Mouse (Mus musculus) neural tube, embryonic 12.5 days (tissue): ENCODE measurements around the gene Map2k2. TPM values are rescaled to one million over a fixed set of nuclear protein-coding genes. Genes with fewer than 3 reads are reported as not detected.

ENCODE experiments used
- ATAC-seq: fragments of 200-750 bp; cut with Nextera tagmentation; 2 replicates; pipeline ENCODE4 v1.8.0; 2017; ENCODE audit warnings: low read depth, mild to moderate bottlenecking, moderate TSS enrichment, moderate library complexity; ENCODE audit not compliant: low FRiP score
- H3K27ac ChIP-seq: fragments of 300-500 bp; sonication (generic); 2 replicates; pipeline ENCODE4 v1.5.1; 2016
- H3K27me3 ChIP-seq: fragments of 300-500 bp; sonication (generic); replicated peaks from 2 replicates; pipeline ENCODE4 v1.6.1; 2016; ENCODE audit warnings: mild to moderate bottlenecking
- H3K36me3 ChIP-seq: fragments of 300-500 bp; sonication (generic); 2 replicates; pipeline ENCODE4 v1.6.1; 2016; ENCODE audit warnings: mild to moderate bottlenecking
- H3K4me1 ChIP-seq: fragments of 300-500 bp; sonication (generic); 2 replicates; pipeline ENCODE4 v1.6.1; 2016
- H3K4me2 ChIP-seq: fragments of 300-500 bp; sonication (generic); replicated peaks from 2 replicates; pipeline ENCODE4 v1.6.1; 2016; ENCODE audit warnings: mild to moderate bottlenecking
- H3K4me3 ChIP-seq: fragments of 300-500 bp; sonication (generic); 2 replicates; pipeline ENCODE4 v1.5.1; 2016
- H3K9ac ChIP-seq: fragments of 300-500 bp; sonication (generic); 2 replicates; pipeline ENCODE4 v1.6.1; 2016; ENCODE audit warnings: mild to moderate bottlenecking
- H3K9me3 ChIP-seq: fragments of 300-500 bp; sonication (generic); 2 replicates; pipeline ENCODE4 v1.6.1; 2016; ENCODE audit warnings: mild to moderate bottlenecking
- WGBS: fragments of 180-500 bp; shearing (Covaris S2); methylation state at CpG from one replicate; pipeline ENCODE4 v1.1.7; 2016; 5-methylcytosine and 5-hydroxymethylcytosine counted together
- polyA plus RNA-seq: library from polyadenylated mRNA; unstranded; fragments of >200 nt; fragmentation: Nextera tagmentation; extraction: Ambion mirVana; gene quantifications from 2 replicates; pipeline ENCODE4 v1.2.1, GENCODE M21; 2016

Gene Map2k2
- polyA plus RNA-seq, 1 experiment from 2014 or later, result 232 TPM

DNA sequence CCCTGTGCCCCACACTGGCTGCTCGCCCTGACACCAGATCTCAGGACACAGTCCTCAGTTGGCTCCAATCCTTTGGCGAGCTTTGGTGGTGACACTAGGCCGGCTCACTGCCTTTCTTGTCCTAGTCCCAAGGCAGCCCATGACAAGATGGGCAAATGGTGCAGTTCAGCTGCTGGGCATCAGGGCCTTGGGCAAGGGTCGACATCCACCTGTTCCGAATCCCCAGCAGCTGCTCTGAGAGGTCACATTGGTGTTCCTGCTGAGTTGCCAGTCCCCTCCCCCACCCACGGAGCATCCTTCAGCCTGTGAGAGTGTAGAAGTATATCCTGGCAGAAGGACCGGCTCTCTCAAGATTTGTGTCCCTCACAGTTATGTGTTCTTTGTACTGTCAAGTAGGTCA is 14.9 kb downstream of the Map2k2 start:
- Histone ChIP-seq H3K4me1 (no peaks in the 10 kb centered on the region), H3K9me3 (no peaks in the 10 kb centered on the region), H3K27ac (no peak overlapping the region), H3K9ac (no peak overlapping the region), H3K36me3 (peaks cover 87% of the 10 kb centered on the region), H3K27me3 (no peaks in the 10 kb centered on the region), H3K4me2 (no peak overlapping the region), H3K4me3 (no peak overlapping the region)
- no peak for ATAC-seq
- 89% methylated on average over 7 of the region's 7 CpGs for WGBS

DNA sequence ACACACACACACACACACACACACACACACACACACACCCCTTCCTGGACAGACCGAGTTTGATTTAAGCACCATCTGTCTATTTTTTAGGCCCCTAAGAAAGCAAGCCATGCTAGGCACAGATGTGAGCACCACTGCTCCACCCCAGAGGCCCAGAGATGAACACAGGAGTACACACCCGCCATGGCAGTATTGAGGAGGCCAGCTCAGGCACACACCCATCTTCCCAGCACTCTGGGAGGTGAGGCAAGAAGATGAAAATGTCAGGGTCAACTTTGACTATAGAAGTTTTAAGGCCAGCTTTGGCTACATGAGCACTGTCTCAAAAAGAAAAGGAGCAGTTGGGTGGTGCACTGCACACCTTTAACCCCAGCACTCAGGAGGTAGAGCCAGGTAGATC is 17.2 kb downstream of the Map2k2 start:
- Histone ChIP-seq H3K4me3 (no peak overlapping the region), H3K9me3 (no peaks in the 10 kb centered on the region), H3K9ac (no peak overlapping the region), H3K4me1 (0 out of 2 replicates have a peak, but pooled peaks cover 3% of the 10 kb centered on the region), H3K27ac (no peak overlapping the region), H3K4me2 (no peak overlapping the region), H3K36me3 (peaks cover 67% of the 10 kb centered on the region), H3K27me3 (peaks cover 3% of the 10 kb centered on the region; the same call in 1 of the 2 replicates)
- WGBS, result 88% methylated on average over 2 of the region's 2 CpGs
- no peak for ATAC-seq

DNA sequence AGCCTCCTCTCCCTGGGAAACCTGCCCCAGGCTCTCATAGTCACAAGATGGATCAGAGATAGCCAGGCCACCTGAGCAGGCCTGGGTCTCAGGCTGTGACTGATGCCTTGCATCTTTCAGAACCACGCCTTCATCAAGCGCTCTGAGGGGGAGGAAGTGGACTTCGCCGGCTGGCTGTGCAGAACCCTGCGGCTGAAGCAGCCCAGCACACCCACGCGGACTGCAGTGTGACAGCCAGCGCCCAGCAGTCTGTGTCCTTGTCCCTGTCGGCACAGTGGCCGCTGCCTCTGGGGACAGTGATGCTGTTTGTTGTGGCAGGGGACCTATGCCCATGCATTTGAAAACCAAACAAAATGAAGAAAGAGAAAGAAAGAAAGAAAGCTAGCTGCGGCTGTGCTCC is 17.8 kb downstream of the Map2k2 start:
- Histone ChIP-seq H3K36me3 (peaks cover 63% of the 10 kb centered on the region), H3K4me1 (0 out of 2 replicates have a peak, but pooled peaks cover 3% of the 10 kb centered on the region), H3K27me3 (peaks cover 5% of the 10 kb centered on the region), H3K9ac (no peak overlapping the region), H3K4me2 (no peak overlapping the region), H3K4me3 (no peak overlapping the region), H3K9me3 (no peaks in the 10 kb centered on the region), H3K27ac (no peak overlapping the region)
- WGBS, result 87% methylated on average over 11 of the region's 11 CpGs
- no peak for ATAC-seq

DNA sequence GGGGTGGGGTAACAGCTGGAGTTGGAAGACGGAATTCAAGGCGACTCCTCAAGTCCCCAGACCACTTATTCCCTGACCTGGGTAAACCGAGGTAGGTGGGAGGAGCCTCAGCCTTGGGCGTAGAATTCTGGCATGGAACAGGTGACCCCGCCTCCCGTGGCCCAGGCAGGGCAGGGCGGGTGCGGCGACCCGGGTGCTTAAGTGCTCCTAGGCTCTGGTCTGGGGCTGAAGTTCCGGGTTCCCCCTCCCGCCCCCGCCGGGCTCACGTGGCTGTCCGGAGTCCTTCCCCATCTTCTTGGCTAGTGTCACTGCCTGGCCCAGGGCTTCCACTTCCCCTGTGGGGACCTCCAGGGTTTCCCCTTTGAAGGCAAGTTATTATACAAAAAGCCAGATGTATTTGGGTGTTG is 28.5 kb downstream of the Map2k2 start:
- Histone ChIP-seq H3K9ac (0 out of 2 replicates have a peak overlapping the region, but pooled peaks have one; percentile 8), H3K9me3 (no peaks in the 10 kb centered on the region), H3K4me1 (peaks cover 25% of the 10 kb centered on the region), H3K27ac (no peak overlapping the region), H3K36me3 (no peaks in the 10 kb centered on the region), H3K4me3 (peak overlapping the region; percentile 5; the same call in 1 of the 2 replicates), H3K27me3 (peaks cover 51% of the 10 kb centered on the region), H3K4me2 (0 out of 2 replicates have a peak overlapping the region, but pooled peaks have one; percentile 99)
- WGBS, result 2% methylated on average over 16 of the region's 16 CpGs
- ATAC-seq, result no peak

DNA sequence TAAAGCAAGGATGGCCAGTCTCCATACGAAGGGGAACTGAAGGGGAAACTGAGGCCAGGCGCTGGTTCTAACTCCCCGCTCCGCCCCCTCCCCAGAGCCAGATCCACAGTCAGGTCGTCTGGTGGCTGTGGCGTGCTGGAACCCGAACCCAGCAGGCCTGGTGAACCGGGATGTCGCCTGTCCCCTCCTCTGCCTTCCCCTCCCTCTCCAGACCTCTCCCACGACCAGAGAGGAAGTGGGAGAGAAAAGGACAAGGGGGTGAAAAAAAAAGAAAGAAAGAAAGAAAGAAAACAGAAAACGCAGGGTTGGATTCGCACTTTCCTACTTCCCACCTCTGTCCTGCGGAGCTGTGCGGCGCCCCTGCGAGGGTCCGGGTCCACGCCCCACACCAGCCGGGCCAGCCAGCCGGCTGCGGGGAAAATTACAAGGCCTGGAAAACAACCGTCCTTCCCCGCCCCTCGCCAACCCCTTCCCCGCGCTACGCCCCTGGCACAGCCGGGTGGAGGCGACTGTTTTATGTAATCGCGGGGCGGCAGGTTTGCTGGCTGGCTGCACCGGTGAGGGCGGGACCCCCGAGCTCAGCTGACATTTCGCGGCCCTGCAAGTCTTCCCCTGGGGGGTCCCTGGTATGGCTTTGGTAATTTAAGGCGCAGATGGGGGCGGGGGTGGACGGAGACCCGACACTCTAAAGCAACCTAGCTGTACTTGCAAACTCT is 29.4 kb downstream of the Map2k2 start, which contains the start of gene Zbtb7a:
TSS of gene Zbtb7a (plus strand) at position 255 of the 716 bp plus-strand sequence.
- no peaks in the 10 kb centered on the region for H3K9me3 ChIP-seq
- H3K4me1 ChIP-seq, result peaks cover 32% of the 10 kb centered on the region
- H3K4me3 ChIP-seq, result peak within 1 kb of the TSS; percentile 82
- peak within 1 kb of the TSS; percentile 91 for H3K27ac ChIP-seq
- H3K9ac ChIP-seq, result peak within 1 kb of the TSS; percentile 95
- H3K27me3 ChIP-seq, result peaks cover 45% of the 10 kb centered on the region
- peak within 1 kb of the TSS; percentile 99 for H3K4me2 ChIP-seq
- WGBS, result 1% methylated on average over 41 of the region's 41 CpGs
- no peak for ATAC-seq
- H3K36me3 ChIP-seq, result no peaks in the 10 kb centered on the region

DNA sequence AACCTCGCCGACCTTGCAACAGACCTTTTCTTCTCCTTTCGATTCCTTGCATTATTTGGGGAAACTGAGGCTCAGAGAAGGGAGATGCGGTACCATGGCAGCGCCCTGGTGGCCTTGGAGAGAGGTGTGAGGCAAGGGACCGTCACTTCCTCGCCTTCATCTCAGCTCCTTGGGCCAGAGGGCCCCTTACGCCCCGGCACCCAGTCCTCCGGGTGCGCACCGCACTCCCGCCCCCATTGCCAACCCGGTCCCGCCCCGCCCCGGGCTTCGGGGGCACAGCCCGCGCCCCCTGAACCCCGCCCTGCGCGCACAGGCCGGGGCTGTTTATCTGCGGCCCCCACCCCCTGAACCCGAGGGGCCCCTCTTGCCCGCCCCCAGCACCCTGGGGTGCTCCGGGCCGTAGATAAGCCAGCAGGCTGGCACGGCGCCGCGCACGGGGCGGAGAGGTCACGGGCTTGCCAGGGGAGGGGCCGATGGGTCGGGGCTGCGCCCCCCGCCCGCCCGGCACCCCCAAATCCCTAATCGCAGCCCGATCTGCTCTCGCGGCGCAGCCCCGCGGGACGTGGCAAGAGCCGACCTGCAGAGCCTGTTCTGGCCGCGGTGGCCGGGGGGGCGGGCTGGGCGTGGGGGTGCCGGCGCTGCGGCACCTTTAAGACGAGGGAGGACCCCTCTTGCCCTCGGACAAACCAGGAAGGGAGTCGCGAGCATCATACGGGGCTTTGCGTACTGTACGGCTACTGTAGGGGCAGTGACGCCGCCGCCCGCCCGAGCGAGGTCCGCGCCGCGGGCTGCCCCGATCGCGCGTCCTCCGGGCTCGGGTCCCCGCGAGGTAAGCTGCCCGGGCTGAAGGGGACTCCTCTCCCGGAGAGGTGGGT is 30.4 kb downstream of the Map2k2 start:
- ATAC-seq, result peak; percentile 8; the same call in 1 of the 2 replicates
- Histone ChIP-seq H3K9ac (peak overlapping the region; percentile 95), H3K27me3 (peaks cover 44% of the 10 kb centered on the region), H3K36me3 (no peaks in the 10 kb centered on the region), H3K4me1 (peaks cover 41% of the 10 kb centered on the region), H3K27ac (peak overlapping the region; percentile 91), H3K4me2 (peak overlapping the region; percentile 99), H3K4me3 (peak overlapping the region; percentile 82), H3K9me3 (no peaks in the 10 kb centered on the region)
- under 1% methylated on average over 75 of the region's 86 CpGs for WGBS

DNA sequence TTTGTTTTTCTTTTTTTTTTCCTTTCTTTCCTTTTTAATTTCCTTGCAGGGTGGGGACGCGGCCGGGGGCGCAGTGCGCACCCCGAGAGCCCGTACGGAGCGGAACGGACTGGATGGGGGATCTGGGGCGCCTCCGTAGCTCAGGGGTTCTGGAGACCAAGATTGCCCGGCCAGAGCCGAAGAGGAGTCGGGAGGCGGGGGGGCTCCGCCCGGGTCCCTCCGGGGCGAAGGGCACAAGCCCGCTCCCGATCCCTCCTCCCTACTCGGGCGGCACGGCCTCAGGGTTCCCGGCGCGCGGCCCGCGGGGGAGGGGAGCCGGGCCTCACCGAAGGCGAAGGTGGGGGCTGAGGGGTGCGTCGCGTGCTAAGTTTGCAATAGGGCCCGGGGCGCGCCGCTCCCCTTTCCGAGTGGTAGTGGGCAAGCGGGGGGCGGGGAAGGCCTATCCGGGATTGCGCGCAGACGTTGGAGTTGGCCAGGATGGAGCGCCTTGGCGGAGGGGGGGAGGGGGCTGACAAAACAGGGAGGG is 31.1 kb downstream of the Map2k2 start:
- peaks cover 48% of the 10 kb centered on the region for H3K4me1 ChIP-seq

DNA sequence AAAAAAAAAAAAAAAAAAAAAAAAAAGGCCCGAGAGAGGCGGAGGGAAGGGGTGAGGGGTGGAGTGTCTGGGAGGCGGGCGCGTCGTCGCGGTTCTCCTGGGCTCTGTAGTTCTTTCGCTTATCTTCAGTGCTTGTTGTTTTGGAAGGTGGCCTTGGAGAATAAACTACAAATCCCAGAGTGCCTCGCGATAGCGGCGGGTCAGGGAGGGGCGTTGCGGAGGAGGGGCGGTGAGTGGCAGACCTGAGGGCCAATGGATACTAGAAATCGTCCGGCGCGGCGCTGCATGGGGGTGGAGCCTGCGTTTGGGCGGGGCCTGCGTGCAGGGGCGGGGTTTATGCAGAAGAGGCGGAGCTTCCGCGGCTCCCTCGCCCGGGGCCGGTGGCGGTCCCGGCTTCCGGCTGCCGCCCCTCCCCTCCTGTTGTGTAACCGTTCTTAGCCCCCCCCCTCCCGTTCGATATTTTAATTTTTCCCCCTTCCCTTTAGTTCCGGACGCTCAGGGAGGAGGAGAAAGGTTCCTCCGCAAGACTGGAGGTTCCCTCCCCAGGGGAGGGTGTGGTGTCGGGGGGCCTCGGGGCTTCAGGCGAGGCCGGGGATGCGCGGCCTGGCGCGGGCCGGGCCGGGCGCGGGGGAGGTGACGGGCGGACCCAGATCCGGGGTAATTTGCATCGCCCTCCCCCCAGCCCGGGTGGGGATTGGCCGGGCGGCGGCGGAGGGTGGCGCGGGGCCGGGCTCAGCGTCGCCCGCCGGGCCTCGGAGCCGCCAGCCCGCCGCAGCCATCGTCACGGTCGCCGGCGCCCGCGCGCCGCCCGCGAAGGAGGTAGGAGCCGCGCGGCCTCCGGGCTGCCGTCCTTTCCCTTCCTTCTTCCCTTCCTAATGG is 31.8 kb downstream of the Map2k2 start:
- peak; percentile 90 for ATAC-seq
- Histone ChIP-seq H3K9me3 (no peaks in the 10 kb centered on the region), H3K4me3 (peak overlapping the region; percentile 82), H3K4me1 (peaks cover 55% of the 10 kb centered on the region), H3K27me3 (peaks cover 33% of the 10 kb centered on the region), H3K27ac (peak overlapping the region; percentile 91), H3K4me2 (peak overlapping the region; percentile 99), H3K36me3 (no peaks in the 10 kb centered on the region), H3K9ac (peak overlapping the region; percentile 95)
- under 1% methylated on average over 85 of the region's 89 CpGs for WGBS

More for the DNA sequence above, 31.1 kb downstream of the Map2k2 start:
- H3K27ac ChIP-seq, result peak overlapping the region; percentile 91
- peaks cover 41% of the 10 kb centered on the region for H3K27me3 ChIP-seq
- peak; percentile 34 for ATAC-seq
- H3K4me3 ChIP-seq, result peak overlapping the region; percentile 82
- H3K4me2 ChIP-seq, result peak overlapping the region; percentile 99
- H3K36me3 ChIP-seq, result no peaks in the 10 kb centered on the region
- WGBS, result 1% methylated on average over 47 of the region's 50 CpGs
- H3K9me3 ChIP-seq, result no peaks in the 10 kb centered on the region
- peak overlapping the region; percentile 95 for H3K9ac ChIP-seq

DNA sequence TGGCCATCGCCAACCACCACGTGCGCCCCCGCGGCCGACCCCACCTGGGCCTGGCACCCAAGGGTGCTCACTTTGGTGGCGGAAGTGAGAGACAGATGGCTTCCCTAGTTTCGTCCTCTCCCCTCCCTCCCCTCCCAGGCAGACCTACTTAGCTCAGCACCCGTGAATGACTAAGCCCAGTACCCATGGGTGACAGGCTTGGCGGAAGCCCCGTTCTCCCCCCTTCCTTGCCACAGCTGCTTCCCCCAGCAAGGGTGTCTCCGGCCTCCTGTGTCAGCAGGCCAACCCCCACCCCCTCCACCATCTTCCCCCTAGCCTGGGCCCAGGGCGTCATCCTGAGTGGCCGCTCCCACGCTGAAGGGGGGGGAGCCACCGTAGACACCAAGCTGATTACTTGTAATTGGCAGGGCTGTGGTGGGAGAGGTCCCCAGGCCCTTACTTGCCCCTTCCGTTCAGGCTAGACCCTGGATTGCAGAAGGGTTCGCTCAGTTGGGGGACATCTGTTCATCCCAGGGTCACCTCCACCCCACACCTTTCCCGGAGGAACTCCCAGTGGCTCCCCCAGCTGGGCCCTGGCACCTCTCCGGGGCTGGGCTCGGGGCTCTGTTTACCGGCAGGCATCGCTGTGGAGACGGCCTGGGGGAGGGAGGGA is 32.5 kb downstream of the Map2k2 start:
- WGBS, result 2% methylated on average over 23 of the region's 24 CpGs
- H3K27ac ChIP-seq, result peak overlapping the region; percentile 79
- H3K27me3 ChIP-seq, result peaks cover 27% of the 10 kb centered on the region
- H3K4me2 ChIP-seq, result peak overlapping the region; percentile 99
- no peaks in the 10 kb centered on the region for H3K9me3 ChIP-seq
- H3K4me3 ChIP-seq, result peak overlapping the region; percentile 82
- peaks cover under 1% of the 10 kb centered on the region for H3K36me3 ChIP-seq
- H3K9ac ChIP-seq, result peak overlapping the region; percentile 95
- ATAC-seq, result 0 out of 2 replicates have a peak, but pooled peaks have one; percentile 1
- peaks cover 62% of the 10 kb centered on the region for H3K4me1 ChIP-seq

DNA sequence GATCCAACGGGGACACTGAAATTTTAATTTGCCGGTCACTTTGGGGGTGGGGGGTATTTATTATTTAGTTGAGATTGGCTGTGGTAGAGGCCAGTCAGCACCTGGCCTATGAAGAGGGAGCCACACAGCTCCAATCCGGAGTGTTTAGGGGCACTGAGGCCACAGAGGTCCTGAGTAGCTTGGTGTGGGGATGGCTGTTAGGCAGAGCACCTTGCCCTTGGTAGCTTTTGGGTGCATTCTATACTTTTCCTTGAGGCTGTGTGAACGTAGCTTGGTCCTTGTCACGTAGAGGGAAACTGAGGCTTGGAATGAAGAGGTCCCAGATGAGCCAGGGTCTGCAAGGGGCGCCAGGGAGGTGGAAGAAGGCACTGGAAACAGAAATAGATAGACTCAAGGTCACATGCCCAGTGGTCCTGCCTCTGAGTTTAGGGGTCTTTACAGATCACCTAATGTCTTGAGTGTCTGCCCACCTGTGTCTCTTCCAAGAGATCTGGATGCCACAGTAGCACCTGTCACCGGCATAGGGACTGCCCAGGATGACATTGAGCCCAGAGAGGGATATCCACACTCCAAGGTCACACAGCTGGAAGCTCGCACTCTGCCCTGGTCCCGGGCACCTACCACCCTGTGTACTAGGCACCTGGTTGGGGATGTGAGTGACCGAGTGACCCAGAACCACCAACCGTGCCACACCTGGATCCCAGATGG is 33.3 kb downstream of the Map2k2 start:
- WGBS, result 64% methylated on average over 11 of the region's 11 CpGs
- peaks cover 7% of the 10 kb centered on the region for H3K36me3 ChIP-seq
- H3K27ac ChIP-seq, result no peak overlapping the region

More for the DNA sequence above, 33.3 kb downstream of the Map2k2 start:
- peak overlapping the region; percentile 95 for H3K9ac ChIP-seq
- peak overlapping the region; percentile 82 for H3K4me3 ChIP-seq
- H3K4me1 ChIP-seq, result peaks cover 62% of the 10 kb centered on the region
- H3K9me3 ChIP-seq, result no peaks in the 10 kb centered on the region
- ATAC-seq, result no peak
- peaks cover 21% of the 10 kb centered on the region for H3K27me3 ChIP-seq
- H3K4me2 ChIP-seq, result peak overlapping the region; percentile 99
